Mouse (Mus musculus): ENCODE measurements at regions not wholly inside any gene's neighbourhood (a gene's known extent, or its start where the extent isn't known, plus 50 kb on each side); places are given as distances from the start of the nearest gene placed in this dataset.

GRCm38 (mm10) chr12:58425961-58426360 lies 156.9 kb upstream of the Clec14a start:
- no peak for TF ChIP-seq CTCF (IDR thresholded peaks at IDR 0.05; ENCODE audit: borderline replicate concordance, insufficient read depth, low read length)
- peak; percentile 15; the same call in 1 of the 2 replicates for TF ChIP-seq POLR2A (IDR thresholded peaks at IDR 0.05; ENCODE audit: low read depth, low read length)
